Mouse (Mus musculus) limb, embryonic 14.5 days (tissue): ENCODE measurements around the gene Tas1r1. TPM values are rescaled to one million over a fixed set of nuclear protein-coding genes. Genes with fewer than 3 reads are reported as not detected.

ENCODE experiments used
- ATAC-seq: fragments of 200-750 bp; cut with Nextera tagmentation; 2 replicates; pipeline ENCODE4 v1.8.0; 2017; ENCODE audit warnings: low read depth, moderate number of reproducible peaks, moderate TSS enrichment; ENCODE audit not compliant: low FRiP score
- DNase-seq: peaks from one replicate; pipeline ENCODE4 v3.0.0-alpha.2; 2015; ENCODE audit warnings: low spot score
- H3K27ac ChIP-seq: fragments of 300-500 bp; sonication (generic); replicated peaks from 2 replicates; pipeline ENCODE4 v1.5.1; 2014; ENCODE audit warnings: low read depth, mild to moderate bottlenecking, low read length, moderate library complexity, mixed read lengths
- H3K27me3 ChIP-seq: fragments of 300-500 bp; sonication (generic); 2 replicates; pipeline ENCODE4 v1.6.1; 2014; ENCODE audit warnings: low read length, mixed read lengths; ENCODE audit not compliant: control insufficient read depth, insufficient read depth
- H3K36me3 ChIP-seq: fragments of 300-500 bp; sonication (generic); 2 replicates; pipeline ENCODE4 v1.6.1; 2014; ENCODE audit warnings: mild to moderate bottlenecking, low read length, moderate library complexity, mixed read lengths; ENCODE audit not compliant: control insufficient read depth, insufficient read depth
- H3K4me1 ChIP-seq: fragments of 300-500 bp; sonication (generic); 2 replicates; pipeline ENCODE4 v1.6.1; 2014; ENCODE audit warnings: antibody characterized with exemption, low read length, mixed read lengths; ENCODE audit not compliant: control insufficient read depth, insufficient read depth
- H3K4me2 ChIP-seq: fragments of 300-500 bp; sonication (generic); replicated peaks from 2 replicates; pipeline ENCODE4 v1.6.1; 2014; ENCODE audit warnings: low read depth, mild to moderate bottlenecking, low read length, moderate library complexity; ENCODE audit not compliant: severe bottlenecking
- H3K4me3 ChIP-seq: fragments of 300-500 bp; sonication (generic); replicated peaks from 2 replicates; pipeline ENCODE4 v1.5.1; 2014; ENCODE audit warnings: low read length
- H3K9ac ChIP-seq: fragments of 300-500 bp; sonication (generic); 2 replicates; pipeline ENCODE4 v1.6.1; 2014; ENCODE audit warnings: mild to moderate bottlenecking, low read depth, low read length, moderate library complexity; ENCODE audit not compliant: severe bottlenecking
- H3K9me3 ChIP-seq: fragments of 300-500 bp; sonication (generic); 2 replicates; pipeline ENCODE4 v1.6.1; 2016; ENCODE audit warnings: low read length; ENCODE audit not compliant: control insufficient read depth
- POLR2A ChIP-seq: fragments of 200-500 bp; IDR thresholded peaks from 2 replicates; pipeline ENCODE4 v1.8.0; 2012; ENCODE audit warnings: inconsistent platforms, mild to moderate bottlenecking, moderate library complexity, borderline replicate concordance; ENCODE audit not compliant: insufficient read depth, insufficient read length; ENCODE audit errors: extremely low read depth
- WGBS: fragments of 180-500 bp; shearing (Covaris S2); extraction: QIAGEN DNeasy Blood & Tissue Kit; methylation state at CpG from one replicate; pipeline ENCODE4 v1.1.7; 2014; 5-methylcytosine and 5-hydroxymethylcytosine counted together
- polyA plus RNA-seq, 2 experiments: library from polyadenylated mRNA; depleted of rRNA in 1 of 2; stranded (reverse) in 1 of 2; unstranded in 1 of 2; fragments of >200 nt; fragmentation: Nextera tagmentation in 1 of 2; extraction: Ambion mirVana in 1 of 2; gene quantifications; 2 replicates each; pipeline versions ENCODE4 v1.2.1 to v1.2.3; 2012 to 2014

Tas1r1 gene
- polyA plus RNA-seq, 2 experiments, result 1.0 to 1.3 TPM

DNA sequence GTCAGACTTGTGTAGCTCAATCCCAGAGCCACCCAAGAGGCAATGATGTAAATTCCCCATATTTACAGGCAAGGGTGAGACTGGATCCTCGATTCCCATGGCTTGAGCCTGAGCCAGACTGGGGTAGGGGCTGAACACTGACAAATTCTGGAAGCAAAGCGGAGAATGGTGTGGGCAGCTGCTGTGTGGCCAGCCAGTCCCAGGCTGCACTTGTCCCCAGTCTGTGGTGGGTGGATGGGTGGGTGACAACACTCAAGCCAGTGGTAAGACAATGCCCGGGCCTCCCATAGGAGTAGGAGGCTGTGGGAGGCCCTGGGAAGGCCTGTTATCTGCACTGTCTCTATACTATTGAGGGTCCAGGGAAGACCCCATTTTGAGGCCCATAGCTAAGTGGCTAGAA, 30.9 kb upstream of the Tas1r1 start:
- H3K9ac ChIP-seq, result no peak overlapping the region
- DNase-seq (no peak), ATAC-seq (no peak)
- no peak for TF ChIP-seq POLR2A
- H3K27ac ChIP-seq, result no peak overlapping the region
- H3K9me3 ChIP-seq, result no peaks in the 10 kb centered on the region
- 80% methylated on average over 3 of the region's 3 CpGs for WGBS
- no peaks in the 10 kb centered on the region for H3K27me3 ChIP-seq
- H3K4me3 ChIP-seq, result no peak overlapping the region
- no peaks in the 10 kb centered on the region for H3K36me3 ChIP-seq
- no peak overlapping the region for H3K4me2 ChIP-seq
- H3K4me1 ChIP-seq, result 0 out of 2 replicates have a peak, but pooled peaks cover 7% of the 10 kb centered on the region

DNA sequence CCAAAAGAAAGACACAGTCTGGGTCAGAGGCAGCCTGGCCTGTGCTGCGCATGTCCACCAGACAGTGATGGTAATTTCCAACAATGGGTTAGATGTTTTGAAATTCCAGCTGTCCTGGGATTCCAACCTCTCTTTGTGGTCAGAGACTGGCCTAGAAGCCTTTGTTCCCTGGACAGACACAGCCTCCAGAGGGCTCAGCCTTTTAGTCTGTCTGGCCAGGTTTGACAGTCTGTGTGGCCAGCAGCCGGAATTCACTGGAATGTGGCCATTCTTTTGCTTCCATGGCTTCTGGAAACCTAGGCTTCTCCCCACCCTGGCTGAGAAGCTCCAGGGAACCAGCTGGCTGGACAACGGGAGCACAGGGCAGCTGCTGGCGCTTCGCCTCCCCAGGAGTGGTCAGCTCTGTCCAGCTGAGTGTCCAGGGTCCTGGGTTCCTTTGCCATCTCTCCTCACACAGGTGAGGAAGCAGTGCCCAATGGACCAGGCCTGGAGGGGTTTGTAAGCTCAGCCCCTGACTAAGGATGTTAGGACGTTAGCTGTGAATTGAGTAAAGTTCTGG, 29.9 kb upstream of the Tas1r1 start:
- no peaks in the 10 kb centered on the region for H3K36me3 ChIP-seq
- no peak overlapping the region for H3K27ac ChIP-seq
- 87% methylated on average over 5 of the region's 6 CpGs for WGBS
- TF ChIP-seq POLR2A, result no peak
- H3K27me3 ChIP-seq, result no peaks in the 10 kb centered on the region
- DNase-seq (no peak), ATAC-seq (no peak)
- 0 out of 2 replicates have a peak, but pooled peaks cover 7% of the 10 kb centered on the region for H3K4me1 ChIP-seq
- H3K9ac ChIP-seq, result no peak overlapping the region
- H3K9me3 ChIP-seq, result no peaks in the 10 kb centered on the region
- H3K4me2 ChIP-seq, result no peak overlapping the region
- no peak overlapping the region for H3K4me3 ChIP-seq

DNA sequence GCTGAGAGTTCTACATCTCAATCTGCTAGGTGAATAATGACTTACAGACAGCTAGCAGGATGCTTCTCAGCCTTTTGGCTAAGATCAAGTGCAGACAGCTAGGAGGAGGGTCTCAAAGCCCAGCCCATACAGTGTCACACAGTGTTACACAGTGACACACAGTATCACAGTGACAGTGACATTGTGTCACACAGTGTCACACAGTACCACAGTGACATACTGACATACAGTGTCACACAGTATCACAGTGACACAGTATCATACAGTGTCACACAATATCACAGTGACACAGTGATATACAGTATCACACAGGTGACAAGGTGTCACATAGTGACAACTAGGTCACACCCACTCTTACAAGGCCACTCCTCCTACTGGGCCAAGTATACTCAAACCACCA, 28.9 kb upstream of the Tas1r1 start:
- H3K4me2 ChIP-seq, result no peak overlapping the region
- no peaks in the 10 kb centered on the region for H3K27me3 ChIP-seq
- DNase-seq, result no peak
- H3K9ac ChIP-seq, result no peak overlapping the region
- no peak overlapping the region for H3K27ac ChIP-seq
- ATAC-seq, result no peak
- peaks cover under 1% of the 10 kb centered on the region for H3K36me3 ChIP-seq
- no peak for TF ChIP-seq POLR2A
- H3K4me1 ChIP-seq, result 0 out of 2 replicates have a peak, but pooled peaks cover 7% of the 10 kb centered on the region
- H3K9me3 ChIP-seq, result no peaks in the 10 kb centered on the region
- no peak overlapping the region for H3K4me3 ChIP-seq

DNA sequence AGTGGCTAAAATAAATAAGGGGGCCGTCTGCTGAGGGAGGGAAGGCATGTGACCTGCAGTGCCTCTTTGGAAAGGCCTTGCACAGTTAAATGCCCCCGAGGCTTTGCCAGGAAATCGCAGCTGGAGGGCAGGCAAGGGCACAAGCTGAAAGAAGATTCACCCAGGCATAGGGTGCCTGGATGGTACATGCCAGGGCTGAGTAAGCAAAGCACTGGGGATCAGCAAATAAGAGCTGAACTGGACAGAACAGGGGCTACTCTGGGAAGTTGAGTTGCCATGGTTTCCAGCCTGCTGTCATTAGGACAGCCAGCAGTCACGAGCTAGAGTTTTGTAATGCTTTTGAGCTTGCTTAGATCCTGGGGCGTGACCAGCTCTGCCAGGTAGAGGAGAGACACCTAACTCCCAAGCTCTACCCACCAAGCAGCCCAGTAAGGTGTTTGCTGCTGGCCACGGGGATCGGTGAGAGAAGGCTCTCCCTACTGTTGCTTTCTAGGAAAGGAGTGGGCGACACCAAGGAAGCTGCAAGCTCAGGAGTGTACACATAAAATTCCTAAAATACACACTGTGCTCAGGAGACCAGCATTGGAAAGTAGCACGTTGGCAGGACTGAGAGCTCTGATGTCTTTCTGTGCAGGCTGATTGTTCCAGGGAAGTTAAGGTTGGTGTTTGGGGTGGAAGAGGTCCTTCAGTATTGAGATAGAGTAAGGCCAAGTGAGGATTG, 24.2 kb upstream of the Tas1r1 start:
- ATAC-seq, result no peak
- Histone ChIP-seq H3K4me3 (no peak overlapping the region), H3K9ac (no peak overlapping the region), H3K27me3 (no peaks in the 10 kb centered on the region), H3K27ac (no peak overlapping the region), H3K9me3 (no peaks in the 10 kb centered on the region), H3K4me2 (no peak overlapping the region), H3K4me1 (no peaks in the 10 kb centered on the region), H3K36me3 (peaks cover 40% of the 10 kb centered on the region)
- 72% methylated on average over 9 of the region's 9 CpGs for WGBS
- TF ChIP-seq POLR2A, result no peak
- DNase-seq, result no peak

DNA sequence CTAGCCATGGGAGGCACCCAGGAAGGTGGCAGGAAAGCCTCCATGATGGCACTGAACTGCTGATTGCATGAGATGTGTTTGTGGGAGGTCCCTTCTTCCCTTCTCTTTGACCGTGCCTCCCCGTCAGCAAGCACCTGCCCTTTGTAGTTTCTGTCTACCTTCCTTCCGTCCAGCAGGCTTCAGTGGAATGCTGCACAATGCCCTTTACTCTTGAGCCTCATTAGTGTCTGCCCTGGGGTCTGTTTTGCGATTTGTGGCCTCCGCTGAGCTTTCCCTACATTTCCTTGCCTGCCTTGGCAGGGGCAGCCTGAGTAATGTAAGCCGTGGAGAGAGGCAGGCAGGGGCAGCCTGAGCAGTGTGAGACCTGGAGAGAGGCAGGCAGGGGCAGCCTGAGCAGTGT, 6.2 kb upstream of the Tas1r1 start:
- ATAC-seq (no peak), DNase-seq (no peak)
- Histone ChIP-seq H3K4me2 (no peak overlapping the region), H3K4me3 (no peak overlapping the region), H3K36me3 (peaks cover 76% of the 10 kb centered on the region), H3K9ac (no peak overlapping the region), H3K9me3 (no peaks in the 10 kb centered on the region), H3K4me1 (peaks cover 6% of the 10 kb centered on the region; the same call in 1 of the 2 replicates), H3K27ac (no peak overlapping the region), H3K27me3 (no peaks in the 10 kb centered on the region)
- no peak for TF ChIP-seq POLR2A
- 60% methylated on average over 6 of the region's 6 CpGs for WGBS
